16 mouse cellular contexts compared by ENCODE assay signal in the genomic region with DNA sequence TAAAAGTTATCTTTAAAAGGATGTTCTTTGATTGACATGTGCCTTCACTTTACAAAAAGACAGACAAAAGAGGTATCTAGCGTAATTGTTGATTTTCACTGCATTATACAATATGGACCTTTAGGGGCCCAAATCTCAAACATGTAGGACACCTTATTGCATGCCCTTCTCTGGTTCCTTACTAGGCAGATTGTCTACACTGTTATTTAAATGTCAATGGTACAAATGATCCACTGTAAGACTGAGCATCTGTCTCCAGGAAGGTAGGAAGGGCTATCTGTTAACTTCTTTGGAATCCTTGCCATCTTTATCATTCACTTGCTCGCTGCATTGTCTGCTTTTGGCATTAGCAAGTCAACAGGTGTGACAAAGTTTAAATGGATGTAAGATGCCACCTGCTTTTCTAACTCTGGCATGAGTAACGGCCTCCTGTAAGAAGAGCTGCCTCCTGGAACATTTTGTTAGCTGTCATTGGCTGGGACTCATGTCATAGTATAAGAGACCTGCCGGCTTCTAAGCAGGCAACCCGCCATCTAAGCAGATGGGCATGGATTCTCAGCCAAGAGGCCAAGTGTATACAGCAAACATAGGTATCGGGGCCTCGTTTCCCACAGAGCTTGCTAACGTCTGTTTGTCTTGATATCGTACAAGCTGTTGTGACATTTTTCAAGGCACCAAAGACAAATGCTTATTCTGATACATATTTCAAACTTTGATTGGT.
DNase-seq lines count a peak whose midpoint lies in the region; ATAC-seq and TF ChIP-seq lines count a peak whose summit lies in the region.
"Had no signal": no experiment of that assay in that cellular context is flagged by ENCODE, and none has a peak within 500 bp of the region (broad histone marks: within the 10 kb centered on the region; RNA-seq: fewer than 3 reads in every experiment).

No protein-coding gene starts in this region.

- H3K9ac ChIP-seq in forebrain, embryonic 15.5 days (replicated peaks): no peak overlapping the region
- no peak overlapping the region for H3K9ac ChIP-seq in forebrain, embryonic 11.5 days (ENCODE audit: low read length)
- H3K9ac ChIP-seq in neural tube, embryonic 15.5 days (replicated peaks): no peak overlapping the region
- H3K9ac ChIP-seq: liver, embryonic 12.5 days had no signal

- no peak overlapping the region for H3K27ac ChIP-seq in forebrain, embryonic 15.5 days (replicated peaks)
- no peak overlapping the region for H3K27ac ChIP-seq in forebrain, embryonic 11.5 days (ENCODE audit: low read depth, low read length)
- H3K27ac ChIP-seq in gastrocnemius, adult 2 months: no peak overlapping the region
- H3K27ac ChIP-seq in neural tube, embryonic 15.5 days (replicated peaks): no peak overlapping the region
- H3K27ac ChIP-seq: embryonic facial prominence, embryonic 10.5 days; liver, embryonic 12.5 days had no signal

- peak; percentile 95 for ATAC-seq in forebrain, embryonic 15.5 days (replicated peaks)
- no peak for ATAC-seq in forebrain, embryonic 11.5 days (replicated peaks; ENCODE audit: low FRiP score)
- no peak for ATAC-seq in neural tube, embryonic 15.5 days (ENCODE audit: low FRiP score)
- ATAC-seq: liver, embryonic 12.5 days had no signal

- 0 out of 2 replicates have a peak, but pooled peaks cover 2% of the 10 kb centered on the region for H3K4me1 ChIP-seq in forebrain, embryonic 15.5 days
- no peaks in the 10 kb centered on the region for H3K4me1 ChIP-seq in forebrain, embryonic 11.5 days (replicated peaks; ENCODE audit: control insufficient read depth, insufficient read depth, low read length)
- peaks cover 8% of the 10 kb centered on the region; the same call in 1 of the 2 replicates for H3K4me1 ChIP-seq in neural tube, embryonic 15.5 days
- H3K4me1 ChIP-seq: liver, embryonic 12.5 days had no signal

- no peak for TF ChIP-seq POLR2A in brain, embryonic 14.5 days (IDR thresholded peaks at IDR 0.05; ENCODE audit: borderline replicate concordance, extremely low read depth, insufficient read depth, insufficient read length, poor library complexity, severe bottlenecking)

- no peak overlapping the region for H3K4me3 ChIP-seq in forebrain, embryonic 15.5 days
- H3K4me3 ChIP-seq in forebrain, embryonic 11.5 days (ENCODE audit: low read depth, low read length): no peak overlapping the region
- no peak overlapping the region for H3K4me3 ChIP-seq in gastrocnemius, adult 2 months
- no peak overlapping the region for H3K4me3 ChIP-seq in neural tube, embryonic 15.5 days (replicated peaks)
- H3K4me3 ChIP-seq: embryonic facial prominence, embryonic 10.5 days; liver, embryonic 12.5 days had no signal

- TF ChIP-seq CTCF in brain, embryonic 14.5 days (IDR thresholded peaks at IDR 0.05; ENCODE audit: borderline replicate concordance, extremely low read depth, insufficient read depth, insufficient read length): no peak
- no peak for TF ChIP-seq CTCF in gastrocnemius, adult 2 months (IDR thresholded peaks at IDR 0.05)

- DNase-seq in forebrain, embryonic 11.5 days (ENCODE audit: low spot score): no peak
- DNase-seq in brain, embryonic 14.5 days (ENCODE audit: low read depth): peak; percentile 93
- DNase-seq in cerebellum, postnatal 10 days: peak; percentile 97 to 98
- peak; percentile 40 for DNase-seq in layer of hippocampus, adult 9-11 months
- DNase-seq in spleen, postnatal 4 days (ENCODE audit: low spot score in 2 of 2): no peak
- no peak for DNase-seq in gastrocnemius, adult 2 months
- DNase-seq: adrenal gland, postnatal 10 days; gastrocnemius, postnatal 10 days; kidney, adult 2 months; lung, postnatal 14 days; thymus, postnatal 14 days had no signal

- WGBS in forebrain, embryonic 15.5 days: 58% methylated on average over 9 of the region's 9 CpGs
- WGBS in forebrain, embryonic 11.5 days: 93% methylated on average over 9 of the region's 9 CpGs
- WGBS in neural tube, embryonic 15.5 days: 89% methylated on average over 9 of the region's 9 CpGs

- H3K4me2 ChIP-seq in forebrain, embryonic 15.5 days (replicated peaks): no peak overlapping the region
- no peak overlapping the region for H3K4me2 ChIP-seq in forebrain, embryonic 11.5 days (ENCODE audit: low read depth, low read length, severe bottlenecking)
- no peak overlapping the region for H3K4me2 ChIP-seq in neural tube, embryonic 15.5 days
- H3K4me2 ChIP-seq: liver, embryonic 12.5 days; midbrain, embryonic 11.5 days had no signal

- H3K36me3 ChIP-seq in forebrain, embryonic 15.5 days: no peaks in the 10 kb centered on the region
- no peaks in the 10 kb centered on the region for H3K36me3 ChIP-seq in forebrain, embryonic 11.5 days (ENCODE audit: control insufficient read depth, insufficient read depth, low read length)
- H3K36me3 ChIP-seq in neural tube, embryonic 15.5 days: no peaks in the 10 kb centered on the region
- H3K36me3 ChIP-seq: embryonic facial prominence, embryonic 10.5 days; liver, embryonic 12.5 days had no signal

- intact Hi-C loops in gastrocnemius, adult 2 months (cut with DNase I): no loop called here

- no peaks in the 10 kb centered on the region for H3K27me3 ChIP-seq in forebrain, embryonic 15.5 days
- no peaks in the 10 kb centered on the region for H3K27me3 ChIP-seq in forebrain, embryonic 11.5 days (ENCODE audit: control insufficient read depth, insufficient read depth, low read length)
- H3K27me3 ChIP-seq in neural tube, embryonic 15.5 days (replicated peaks): no peaks in the 10 kb centered on the region
- H3K27me3 ChIP-seq: liver, embryonic 12.5 days had no signal

- H3K9me3 ChIP-seq in forebrain, embryonic 15.5 days: no peaks in the 10 kb centered on the region
- H3K9me3 ChIP-seq in forebrain, embryonic 11.5 days (ENCODE audit: control insufficient read depth, low read length): no peaks in the 10 kb centered on the region
- no peaks in the 10 kb centered on the region for H3K9me3 ChIP-seq in neural tube, embryonic 15.5 days (replicated peaks)
- H3K9me3 ChIP-seq: embryonic facial prominence, embryonic 10.5 days; liver, embryonic 12.5 days had no signal

Comparison
In these comparisons a context has a peak if more than half of its experiments do, and no peak if none do; other contexts are left out.
1. DNase-seq: peak in brain, embryonic 14.5 days (single experiment), cerebellum, postnatal 10 days (2 of 2) and layer of hippocampus, adult 9-11 months (single experiment); none in forebrain, embryonic 11.5 days (single experiment), spleen, postnatal 4 days (0 of 2) and gastrocnemius, adult 2 months (single experiment).